Mouse (Mus musculus): ENCODE measurements around the gene Tmem100.

GRCm38 (mm10) chr11:90027216-90027615 is 2.9 kb upstream of the Tmem100 start:
- no peak for TF ChIP-seq CTCF (conservative IDR thresholded peaks at IDR 0.05; ENCODE audit: insufficient read depth, insufficient read length, low read depth, low read length)
- TF ChIP-seq POLR2A (IDR thresholded peaks at IDR 0.05; ENCODE audit: low read depth, low read length) = no peak
